Mouse (Mus musculus) olfactory bulb, adult 2 months (tissue): ENCODE data around the gene Plac9b.
"Not testable (repeated sequence)": the region's sequence is repeated elsewhere in the genome, so short reads cannot be mapped to it uniquely, and the experiment has no call there.

Experiments used
- CTCF ChIP-seq: fragments of 200-500 bp; IDR thresholded peaks from 2 replicates; pipeline ENCODE4 v1.5.1; 2012; ENCODE audit warnings: low read depth, mild to moderate bottlenecking, low read length, moderate library complexity; ENCODE audit not compliant: insufficient read depth
- POLR2A ChIP-seq: fragments of 200-500 bp; IDR thresholded peaks from 2 replicates; pipeline ENCODE4 v1.6.1; 2012; ENCODE audit warnings: mild to moderate bottlenecking, low read depth, low read length, moderate library complexity; ENCODE audit not compliant: insufficient read depth

DNA sequence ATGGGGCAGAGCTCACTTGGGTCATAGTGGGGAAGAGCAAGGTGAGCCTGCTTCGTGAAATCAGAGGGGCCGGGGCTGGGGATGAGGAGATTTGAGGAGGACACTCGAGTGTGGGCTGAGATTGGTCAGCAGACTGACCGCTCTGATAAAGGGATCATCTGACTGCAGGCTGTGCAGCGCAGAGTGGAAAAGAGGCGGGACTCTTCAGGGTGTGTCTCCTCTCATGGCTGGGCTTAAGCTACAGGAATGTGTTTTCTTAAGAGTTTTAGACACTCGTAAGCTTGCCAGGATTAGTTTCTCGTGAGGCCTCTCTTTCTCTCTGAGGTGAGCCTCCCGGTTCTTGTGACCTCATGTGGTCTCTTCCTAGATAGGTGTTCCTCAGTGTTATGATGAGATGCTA lies 21.1 kb downstream of the Plac9b start:
- not testable (repeated sequence) for TF ChIP-seq POLR2A, CTCF
